28 mouse cellular contexts compared by ENCODE assay signal in the genomic region with DNA sequence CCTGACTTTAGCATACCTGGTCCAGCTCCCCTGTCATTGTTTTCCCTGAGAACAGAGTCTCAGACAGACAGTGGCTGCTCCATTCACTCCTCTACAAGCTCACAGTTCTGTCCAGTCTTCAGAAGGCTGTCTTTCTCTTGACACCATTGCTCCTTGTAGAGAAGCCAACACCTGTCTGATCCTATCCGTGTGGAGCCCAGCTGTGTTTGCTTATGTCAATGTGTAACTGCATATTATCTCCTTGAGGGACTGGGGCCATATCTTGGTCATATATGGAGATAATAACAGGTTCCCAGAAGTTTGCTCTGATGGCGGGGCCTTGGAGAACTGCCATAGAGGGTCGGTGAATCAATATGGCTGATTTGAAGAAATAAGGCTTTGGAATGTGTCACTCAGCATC.
"Had no signal": no experiment of that assay in that cellular context is flagged by ENCODE, and none has a peak within 500 bp of the region (broad histone marks: within the 10 kb centered on the region; RNA-seq: fewer than 3 reads in every experiment).

No protein-coding gene starts in this region.

- H3K4me2 ChIP-seq: embryonic facial prominence, embryonic 12.5 days; embryonic facial prominence, embryonic 13.5 days; embryonic facial prominence, embryonic 15.5 days; forebrain, embryonic 12.5 days; forebrain, embryonic 13.5 days; forebrain, embryonic 15.5 days had no signal

- H3K4me3 ChIP-seq: embryonic facial prominence, embryonic 10.5 days; embryonic facial prominence, embryonic 12.5 days; embryonic facial prominence, embryonic 13.5 days; embryonic facial prominence, embryonic 15.5 days; erythroblast, embryonic 14.5 days; forebrain, embryonic 10.5 days; forebrain, embryonic 12.5 days; forebrain, embryonic 13.5 days; forebrain, embryonic 15.5 days; gastrocnemius, adult 2 months had no signal

- H3K9ac ChIP-seq: embryonic facial prominence, embryonic 12.5 days; embryonic facial prominence, embryonic 13.5 days; embryonic facial prominence, embryonic 15.5 days; forebrain, embryonic 12.5 days; forebrain, embryonic 13.5 days; forebrain, embryonic 15.5 days; forebrain, postnatal 0 days had no signal

- H3K4me1 ChIP-seq: forebrain, embryonic 13.5 days; forebrain, embryonic 15.5 days had no signal

- ATAC-seq: forebrain, embryonic 13.5 days; forebrain, embryonic 14.5 days; forebrain, embryonic 15.5 days; forebrain, embryonic 16.5 days; forebrain, postnatal 0 days had no signal

- H3K27ac ChIP-seq: embryonic facial prominence, embryonic 10.5 days; embryonic facial prominence, embryonic 12.5 days; embryonic facial prominence, embryonic 13.5 days; embryonic facial prominence, embryonic 15.5 days; forebrain, embryonic 10.5 days; forebrain, embryonic 12.5 days; forebrain, embryonic 13.5 days; forebrain, embryonic 15.5 days; gastrocnemius, adult 2 months had no signal

- DNase-seq: cerebellum, adult 2 months; cerebellum, adult 8-10 months; cerebellum, adult 9-10 months; cerebellum, adult 9-11 months; cerebellum, postnatal 10 days; cerebellum, postnatal 14 days; cerebellum, postnatal 25 days; cerebellum, postnatal 36 days; embryo, embryonic 11 days; forebrain, postnatal 0 days; gastrocnemius, adult 2 months; gastrocnemius, postnatal 10 days; gastrocnemius, postnatal 14 days; gastrocnemius, postnatal 25 days; gastrocnemius, postnatal 36 days; heart, adult 11 months; heart, adult 18-20 months had no signal

- H3K36me3 ChIP-seq: embryonic facial prominence, embryonic 10.5 days; embryonic facial prominence, embryonic 12.5 days; embryonic facial prominence, embryonic 13.5 days; embryonic facial prominence, embryonic 15.5 days; forebrain, embryonic 10.5 days; forebrain, embryonic 12.5 days; forebrain, embryonic 15.5 days had no signal

- H3K27me3 ChIP-seq: embryonic facial prominence, embryonic 12.5 days; embryonic facial prominence, embryonic 13.5 days; embryonic facial prominence, embryonic 15.5 days; forebrain, embryonic 12.5 days; forebrain, embryonic 13.5 days; forebrain, embryonic 15.5 days had no signal

- H3K9me3 ChIP-seq: embryonic facial prominence, embryonic 10.5 days; embryonic facial prominence, embryonic 12.5 days; embryonic facial prominence, embryonic 13.5 days; embryonic facial prominence, embryonic 15.5 days; forebrain, embryonic 10.5 days; forebrain, embryonic 12.5 days; forebrain, embryonic 13.5 days; forebrain, embryonic 15.5 days had no signal
